Mouse (Mus musculus) neural tube, embryonic 13.5 days (tissue): ENCODE results near the gene Cpsf7. TPM values are rescaled to one million over a fixed set of nuclear protein-coding genes. Genes with fewer than 3 reads are reported as not detected.

ENCODE experiments used
- ATAC-seq: fragments of 200-750 bp; cut with Nextera tagmentation; 2 replicates; pipeline ENCODE4 v1.8.0; 2017; ENCODE audit warnings: low read depth, mild to moderate bottlenecking, moderate TSS enrichment, moderate library complexity
- H3K27ac ChIP-seq: fragments of 300-500 bp; sonication (generic); replicated peaks from 2 replicates; pipeline ENCODE4 v1.5.1; 2015; ENCODE audit warnings: moderate library complexity, mild to moderate bottlenecking, inconsistent platforms
- H3K27me3 ChIP-seq: fragments of 300-500 bp; sonication (generic); 2 replicates; pipeline ENCODE4 v1.6.1; 2015; ENCODE audit warnings: mild to moderate bottlenecking, inconsistent platforms
- H3K36me3 ChIP-seq: fragments of 300-500 bp; sonication (generic); 2 replicates; pipeline ENCODE4 v1.6.1; 2015; ENCODE audit warnings: mild to moderate bottlenecking, inconsistent platforms
- H3K4me1 ChIP-seq: fragments of 300-500 bp; sonication (generic); replicated peaks from 2 replicates; pipeline ENCODE4 v1.6.1; 2015; ENCODE audit warnings: inconsistent platforms
- H3K4me2 ChIP-seq: fragments of 300-500 bp; sonication (generic); 2 replicates; pipeline ENCODE4 v1.6.1; 2015; ENCODE audit warnings: inconsistent platforms, mild to moderate bottlenecking, moderate library complexity
- H3K4me3 ChIP-seq: fragments of 300-500 bp; sonication (generic); 2 replicates; pipeline ENCODE4 v1.5.1; 2015; ENCODE audit warnings: mild to moderate bottlenecking, inconsistent platforms
- H3K9ac ChIP-seq: fragments of 300-500 bp; sonication (generic); 2 replicates; pipeline ENCODE4 v1.6.1; 2015; ENCODE audit warnings: moderate library complexity, mild to moderate bottlenecking, inconsistent platforms
- H3K9me3 ChIP-seq: fragments of 300-500 bp; sonication (generic); 2 replicates; pipeline ENCODE4 v1.6.1; 2016; ENCODE audit warnings: inconsistent platforms
- WGBS: fragments of 180-500 bp; shearing (Covaris S2); methylation state at CpG from one replicate; pipeline ENCODE4 v1.1.7; 2015; 5-methylcytosine and 5-hydroxymethylcytosine counted together
- polyA plus RNA-seq: library from polyadenylated mRNA; unstranded; fragments of >200 nt; fragmentation: Nextera tagmentation; extraction: Ambion mirVana; gene quantifications from 2 replicates; pipeline ENCODE4 v1.2.1, GENCODE M21; 2015

The Cpsf7 gene
- polyA plus RNA-seq, 1 experiment from 2014 or later, result 47.3 TPM

DNA sequence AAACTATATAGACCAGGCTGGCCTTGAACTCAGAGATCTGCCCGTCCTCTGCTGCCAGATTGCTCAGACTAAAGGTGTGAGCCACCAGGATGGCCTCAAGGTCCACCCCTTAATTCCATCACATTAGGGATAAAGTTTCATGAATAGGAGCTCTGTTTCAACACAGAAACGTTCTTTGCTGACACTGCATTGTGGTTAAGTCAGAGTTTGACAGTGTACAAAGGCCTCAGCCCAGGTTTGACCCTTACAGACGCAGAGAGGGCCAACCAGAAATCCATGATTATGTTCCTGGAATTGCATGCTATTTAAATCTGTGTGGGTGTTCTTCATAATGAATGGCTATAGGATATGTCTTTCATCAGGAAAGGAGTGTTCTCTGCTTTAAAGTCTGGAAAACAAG, 65.2 kb downstream of the Cpsf7 start:
- no peak for ATAC-seq
- no peak overlapping the region for H3K4me2 ChIP-seq
- 65% methylated on average over 3 of the region's 3 CpGs for whole genome bisulfite sequencing
- peaks cover 62% of the 10 kb centered on the region for H3K36me3 ChIP-seq
- no peak overlapping the region for H3K27ac ChIP-seq
- no peaks in the 10 kb centered on the region for H3K27me3 ChIP-seq
- no peaks in the 10 kb centered on the region for H3K4me1 ChIP-seq
- H3K9ac ChIP-seq, result no peak overlapping the region
- no peak overlapping the region for H3K4me3 ChIP-seq
- H3K9me3 ChIP-seq, result no peaks in the 10 kb centered on the region

DNA sequence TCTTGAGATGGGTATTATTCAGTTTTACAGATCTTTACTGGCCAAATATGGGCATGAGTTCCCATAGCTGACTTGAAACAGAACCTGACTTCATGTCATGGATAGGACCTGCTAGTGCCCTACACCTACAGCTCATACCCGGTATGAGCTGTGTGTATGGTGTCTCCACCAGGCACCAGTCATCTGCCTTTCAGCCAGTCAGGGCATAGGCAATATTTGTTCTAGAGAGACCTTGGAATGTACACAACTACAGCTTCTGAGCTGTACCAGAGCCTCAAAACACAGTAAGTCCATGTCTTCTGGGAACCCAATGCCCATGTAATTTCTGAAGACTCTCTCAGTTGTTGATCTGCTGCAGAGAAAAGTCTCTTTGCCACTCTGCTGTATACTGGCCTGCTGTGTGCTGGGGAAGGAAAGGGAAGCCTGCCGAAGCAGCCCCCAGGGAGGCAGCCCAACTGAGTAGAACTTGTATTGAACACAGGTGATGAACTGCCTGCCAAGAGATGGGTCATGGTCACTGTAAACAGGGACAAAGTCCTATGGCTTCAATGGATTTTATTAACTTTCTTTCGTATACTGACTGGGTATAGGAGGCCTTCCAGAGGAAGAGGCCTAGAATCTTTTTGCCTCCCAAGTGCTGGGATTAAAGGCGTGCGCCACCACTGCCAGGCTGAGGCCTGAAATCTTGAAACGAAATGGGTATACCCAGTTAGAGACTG, 66.8 kb downstream of the Cpsf7 start:
- no peak for ATAC-seq
- peaks cover 75% of the 10 kb centered on the region for H3K36me3 ChIP-seq
- H3K9ac ChIP-seq, result no peak overlapping the region
- no peak overlapping the region for H3K4me3 ChIP-seq
- H3K9me3 ChIP-seq, result no peaks in the 10 kb centered on the region
- no peak overlapping the region for H3K27ac ChIP-seq
- 89% methylated on average over 6 of the region's 6 CpGs for WGBS
- no peaks in the 10 kb centered on the region for H3K4me1 ChIP-seq
- H3K27me3 ChIP-seq, result no peaks in the 10 kb centered on the region
- H3K4me2 ChIP-seq, result no peak overlapping the region

Other genes starting within 250 kb of the Cpsf7 start
- gene Dagla, start 220.4 kb upstream of the Cpsf7 start, polyA plus RNA-seq, result 6.3 and 6.4 TPM in 2 replicates
- gene Syt7, start 136.2 kb upstream of the Cpsf7 start, polyA plus RNA-seq, result 9.6 and 10.7 TPM in 2 replicates
- 0.55 and 0.67 TPM in 2 replicates for gene Lrrc10b, start 67.8 kb upstream of the Cpsf7 start, polyA plus RNA-seq
- 0.18 and 0.22 TPM in 2 replicates for gene Ppp1r32, start 42.3 kb upstream of the Cpsf7 start, polyA plus RNA-seq
- gene Sdhaf2, start 876 bp downstream of the Cpsf7 start, polyA plus RNA-seq, result 72.1 and 77.0 TPM in 2 replicates
- gene Tmem216, start 31.0 kb downstream of the Cpsf7 start, polyA plus RNA-seq, result 51.0 and 51.6 TPM in 2 replicates
- gene Cyb561a3, start 51.9 kb downstream of the Cpsf7 start, polyA plus RNA-seq, result 17.7 and 18.0 TPM in 2 replicates
- gene Tmem138, start 52.1 kb downstream of the Cpsf7 start, polyA plus RNA-seq, result 34.8 and 38.2 TPM in 2 replicates
- 245 and 271 TPM in 2 replicates for gene Ddb1, start 80.1 kb downstream of the Cpsf7 start, polyA plus RNA-seq
- 24.8 and 25.7 TPM in 2 replicates for gene Tkfc, start 80.4 kb downstream of the Cpsf7 start, polyA plus RNA-seq
- 0.22 and 0.74 TPM in 2 replicates for gene Vwce, start 108.9 kb downstream of the Cpsf7 start, polyA plus RNA-seq
- gene Pga5, start 152.8 kb downstream of the Cpsf7 start, polyA plus RNA-seq, result not detected in 2 replicates
- gene Vps37c, start 163.5 kb downstream of the Cpsf7 start, polyA plus RNA-seq, result 34.2 and 37.6 TPM in 2 replicates
- 0.54 and 0.58 TPM in 2 replicates for gene Cd5, start 213.7 kb downstream of the Cpsf7 start, polyA plus RNA-seq